Mouse (Mus musculus): ENCODE results near the gene Hagh.

DNA sequence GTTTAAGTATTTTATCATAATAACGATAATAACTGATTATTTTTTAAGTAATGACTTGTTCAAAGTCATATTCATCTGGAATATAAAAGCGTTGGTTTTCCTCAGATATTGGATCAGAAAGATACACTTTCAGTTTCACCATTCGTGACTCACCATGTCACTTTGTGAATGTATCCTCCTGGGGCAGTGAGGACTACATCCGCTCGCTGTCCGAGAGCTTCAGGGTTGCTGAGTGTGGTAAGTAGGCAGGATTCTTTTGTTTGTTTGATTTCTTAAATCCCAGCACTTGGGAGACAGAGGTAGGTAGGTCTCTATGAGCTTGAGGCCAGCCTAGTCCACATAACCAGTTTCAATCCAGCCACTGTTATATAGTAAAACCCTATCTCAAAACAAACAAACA, 21.8 kb upstream of the Hagh start:
- TF ChIP-seq CTCF (IDR thresholded peaks at IDR 0.05; ENCODE audit: control insufficient read depth, insufficient read depth, low read length) (no peak), POLR2A (IDR thresholded peaks at IDR 0.05; ENCODE audit: borderline replicate concordance, control insufficient read depth, low read depth, low read length) (no peak)

Measured in bone marrow, adult 2 months (tissue).